Mouse (Mus musculus) liver, embryonic 12.5 days (tissue): ENCODE data around the gene Pank4. TPM values are rescaled to one million over a fixed set of nuclear protein-coding genes. Genes with fewer than 3 reads are reported as not detected.

Source experiments
- ATAC-seq: fragments of 200-750 bp; cut with Nextera tagmentation; 2 replicates; pipeline ENCODE4 v1.8.0; 2017; ENCODE audit warnings: moderate number of reproducible peaks, mild to moderate bottlenecking, moderate library complexity
- H3K27ac ChIP-seq: fragments of 300-500 bp; sonication (generic); 2 replicates; pipeline ENCODE4 v1.5.1; 2016; ENCODE audit warnings: mild to moderate bottlenecking
- H3K27me3 ChIP-seq: fragments of 300-500 bp; sonication (generic); replicated peaks from 2 replicates; pipeline ENCODE4 v1.6.1; 2016; ENCODE audit warnings: mild to moderate bottlenecking, moderate library complexity
- H3K36me3 ChIP-seq: fragments of 300-500 bp; sonication (generic); 2 replicates; pipeline ENCODE4 v1.6.1; 2016; ENCODE audit warnings: mild to moderate bottlenecking, moderate library complexity
- H3K4me1 ChIP-seq: fragments of 300-500 bp; sonication (generic); 2 replicates; pipeline ENCODE4 v1.6.1; 2016
- H3K4me2 ChIP-seq: fragments of 300-500 bp; sonication (generic); 2 replicates; pipeline ENCODE4 v1.6.1; 2016; ENCODE audit warnings: mild to moderate bottlenecking, moderate library complexity
- H3K4me3 ChIP-seq: fragments of 300-500 bp; sonication (generic); 2 replicates; pipeline ENCODE4 v1.5.1; 2016; ENCODE audit warnings: mild to moderate bottlenecking, moderate library complexity
- H3K9ac ChIP-seq: fragments of 300-500 bp; sonication (generic); 2 replicates; pipeline ENCODE4 v1.6.1; 2016; ENCODE audit warnings: mild to moderate bottlenecking, moderate library complexity
- H3K9me3 ChIP-seq: fragments of 300-500 bp; sonication (generic); replicated peaks from 2 replicates; pipeline ENCODE4 v1.6.1; 2016; ENCODE audit warnings: mild to moderate bottlenecking, moderate library complexity
- WGBS: fragments of 180-500 bp; shearing (Covaris S2); methylation state at CpG from one replicate; pipeline ENCODE4 v1.1.7; 2016; ENCODE audit not compliant: insufficient replicate concordance; 5-methylcytosine and 5-hydroxymethylcytosine counted together
- polyA plus RNA-seq: library from polyadenylated mRNA; unstranded; fragments of >200 nt; fragmentation: Nextera tagmentation; extraction: Ambion mirVana; gene quantifications from 2 replicates; pipeline ENCODE4 v1.2.1, GENCODE M21; 2016

Pank4 gene
- polyA plus RNA-seq, 1 experiment from 2014 or later, result 34.0 TPM

DNA sequence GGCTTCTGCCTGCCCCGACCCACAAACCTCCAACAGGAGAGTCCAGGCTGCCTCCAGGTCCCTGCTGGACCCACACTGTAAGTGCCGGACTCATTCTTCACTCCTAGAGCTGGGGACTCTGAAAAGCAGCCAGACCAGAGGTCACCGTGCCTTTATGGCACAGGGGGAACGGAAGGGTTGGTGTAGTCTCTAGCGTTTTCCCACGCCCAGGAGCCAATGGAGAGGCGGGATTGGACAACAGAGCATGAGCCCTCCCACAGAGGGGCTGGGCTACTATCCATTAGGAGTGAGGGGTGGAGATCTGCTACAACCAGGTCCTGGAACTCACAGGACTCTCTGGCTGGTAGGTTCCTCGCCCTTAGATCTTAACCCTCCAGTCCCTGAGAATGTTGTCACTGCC lies 17.6 kb upstream of the Pank4 start:
- Histone ChIP-seq H3K4me3 (peak overlapping the region; percentile 10; the same call in 1 of the 2 replicates), H3K27me3 (peaks cover 72% of the 10 kb centered on the region), H3K4me1 (peaks cover 15% of the 10 kb centered on the region), H3K27ac (peak overlapping the region; percentile 27; the same call in 1 of the 2 replicates), H3K9me3 (no peaks in the 10 kb centered on the region), H3K4me2 (peak overlapping the region; percentile 42), H3K36me3 (no peaks in the 10 kb centered on the region), H3K9ac (0 out of 2 replicates have a peak overlapping the region, but pooled peaks have one; percentile 20)
- 6% methylated on average over 8 of the region's 8 CpGs for WGBS
- peak; percentile 64 for ATAC-seq

DNA sequence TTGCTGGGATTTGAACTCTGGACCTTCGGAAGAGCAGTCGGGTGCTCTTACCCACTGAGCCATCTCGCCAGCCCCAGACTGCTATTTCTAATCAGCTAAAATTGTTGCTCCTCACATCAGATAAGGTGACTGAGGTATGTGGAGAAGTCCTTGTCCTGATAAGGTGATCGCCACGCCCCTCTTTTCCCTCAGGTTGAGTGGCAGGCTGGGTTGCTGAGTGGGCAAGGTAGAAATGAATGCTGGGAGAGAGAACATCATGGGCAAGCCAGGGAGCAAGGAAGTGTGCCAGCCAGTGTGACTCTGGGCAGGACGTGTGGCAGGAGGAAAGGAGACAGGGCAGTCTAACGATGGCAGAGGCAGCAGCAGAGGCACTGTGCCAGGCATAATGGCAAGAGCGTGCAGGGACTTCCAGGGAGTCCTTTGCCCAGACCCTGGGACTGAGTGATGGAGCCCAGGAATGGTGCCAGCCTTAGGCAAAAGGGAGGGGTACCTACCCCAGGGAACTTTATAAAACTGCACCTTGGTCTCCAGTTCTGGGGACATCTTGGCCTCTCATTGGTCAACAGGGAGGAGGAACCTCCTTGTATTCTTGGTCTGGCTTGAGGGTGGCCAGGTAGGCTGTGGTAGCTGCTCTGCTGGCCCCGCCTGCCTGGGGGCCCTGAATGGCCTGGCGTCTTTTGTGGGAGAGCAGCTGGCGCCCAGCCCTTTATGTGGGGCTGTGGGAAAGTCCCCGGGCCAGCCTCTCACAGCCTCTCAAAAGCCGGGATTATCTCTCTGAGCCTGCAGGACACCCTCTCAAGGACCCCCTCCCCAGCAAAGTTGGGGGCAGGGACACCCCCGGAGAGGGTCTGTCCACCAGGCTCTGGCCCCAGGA lies 15.6 kb upstream of the Pank4 start:
- Histone ChIP-seq H3K27ac (no peak overlapping the region), H3K9me3 (no peaks in the 10 kb centered on the region), H3K9ac (no peak overlapping the region), H3K4me1 (peaks cover 14% of the 10 kb centered on the region), H3K4me3 (no peak overlapping the region), H3K36me3 (no peaks in the 10 kb centered on the region), H3K27me3 (peaks cover 81% of the 10 kb centered on the region), H3K4me2 (no peak overlapping the region)
- 43% methylated on average over 14 of the region's 14 CpGs for WGBS
- ATAC-seq, result no peak

DNA sequence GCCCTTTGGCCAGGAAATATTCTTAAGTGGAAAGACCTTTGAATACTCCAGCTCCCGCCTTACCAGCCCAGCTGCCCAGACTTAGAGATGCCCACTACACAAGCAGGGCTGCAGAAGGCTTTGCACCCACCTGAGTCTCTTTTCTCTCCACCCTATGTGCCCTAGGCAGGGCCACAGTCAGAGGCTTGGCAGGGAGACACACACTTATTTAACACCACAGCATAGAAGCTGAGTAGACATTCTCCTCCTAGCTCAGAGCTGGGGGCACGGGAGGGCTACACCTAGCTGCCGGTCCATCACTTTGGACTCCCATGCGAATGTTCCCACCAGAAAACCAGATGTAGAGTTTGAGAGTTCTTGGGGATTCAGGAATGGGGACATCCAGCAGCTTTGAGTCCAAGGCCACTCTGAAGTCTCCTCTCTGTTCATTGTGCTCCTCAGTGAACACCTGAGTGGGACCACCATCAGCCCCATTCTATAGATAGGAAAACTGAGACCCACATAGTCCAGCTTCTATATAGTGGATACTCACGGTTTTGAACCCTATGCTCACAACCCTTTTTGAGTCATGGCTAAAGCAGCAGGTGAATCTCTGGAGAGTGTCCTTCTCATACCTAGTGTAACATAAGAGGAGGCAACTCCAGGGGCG lies 14.9 kb upstream of the Pank4 start:
- Histone ChIP-seq H3K9me3 (no peaks in the 10 kb centered on the region), H3K27me3 (peaks cover 87% of the 10 kb centered on the region), H3K9ac (no peak overlapping the region), H3K27ac (no peak overlapping the region), H3K4me1 (peaks cover 7% of the 10 kb centered on the region), H3K36me3 (no peaks in the 10 kb centered on the region), H3K4me2 (no peak overlapping the region), H3K4me3 (no peak overlapping the region)
- ATAC-seq, result no peak
- WGBS, result 58% methylated on average over 6 of the region's 6 CpGs

DNA sequence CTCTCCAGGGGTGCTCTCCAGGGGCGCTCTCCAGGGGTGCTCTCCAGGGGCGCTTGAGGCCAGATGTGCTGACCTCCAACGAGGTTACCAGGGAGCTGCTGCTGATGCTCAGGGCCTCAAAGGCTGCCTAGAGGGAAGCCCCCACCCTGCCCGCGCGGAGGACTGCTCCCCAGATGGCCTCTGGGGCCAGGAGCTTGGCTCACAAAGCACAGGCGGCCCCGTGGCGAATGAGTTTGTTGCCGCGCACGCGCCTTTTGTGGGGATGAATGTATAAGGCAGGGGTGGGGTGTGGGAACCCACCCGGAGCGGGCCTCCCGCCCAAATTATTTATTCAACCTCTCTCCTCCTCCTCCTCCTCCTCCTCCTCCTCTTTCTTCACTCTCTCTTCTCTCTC lies 14.3 kb upstream of the Pank4 start:
- Histone ChIP-seq H3K4me2 (no peak overlapping the region), H3K9me3 (no peaks in the 10 kb centered on the region), H3K27ac (no peak overlapping the region), H3K36me3 (no peaks in the 10 kb centered on the region), H3K4me3 (no peak overlapping the region), H3K4me1 (peaks cover 5% of the 10 kb centered on the region; the same call in 1 of the 2 replicates), H3K27me3 (peaks cover 92% of the 10 kb centered on the region), H3K9ac (no peak overlapping the region)
- ATAC-seq, result no peak
- WGBS, result 10% methylated on average over 16 of the region's 16 CpGs

DNA sequence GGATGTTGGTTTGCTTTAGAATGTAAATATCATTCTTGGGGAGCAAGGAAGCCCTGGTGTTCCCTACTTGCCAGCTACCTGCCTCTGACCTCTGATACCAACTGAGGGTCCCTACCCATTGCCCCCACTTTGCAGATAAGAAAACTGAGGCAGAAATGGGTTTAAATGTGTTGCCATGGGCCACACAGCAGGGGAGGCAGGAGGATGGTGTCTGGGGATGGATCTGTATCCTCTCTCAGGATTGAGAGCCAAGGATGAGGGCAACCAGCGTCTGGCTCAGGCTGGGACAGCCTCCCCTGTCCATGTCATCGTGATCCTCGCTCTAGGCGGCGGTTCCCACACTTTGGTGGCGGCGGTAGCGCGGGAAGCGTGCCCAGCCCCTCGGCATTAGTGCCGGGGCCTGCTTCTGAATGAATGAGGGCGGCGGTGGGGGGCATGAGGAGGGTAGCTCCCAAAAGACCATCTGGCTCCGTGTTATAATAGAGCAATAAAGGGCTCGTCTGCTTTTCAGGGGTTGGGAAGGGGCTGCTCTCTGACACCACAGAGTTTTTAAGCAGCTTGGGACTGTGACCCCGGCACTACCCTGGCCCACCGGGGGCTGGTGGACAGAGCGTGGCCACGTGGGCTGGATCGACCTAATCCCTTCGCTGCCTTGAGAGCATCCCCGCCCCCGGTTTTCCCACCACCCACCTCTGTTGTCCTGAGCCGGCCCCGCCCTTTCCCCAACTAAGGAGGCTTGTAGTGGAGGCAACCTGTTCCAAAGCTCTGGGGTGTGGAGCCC lies 11.3 kb upstream of the Pank4 start:
- WGBS, result 4% methylated on average over 26 of the region's 26 CpGs
- Histone ChIP-seq H3K9ac (no peak overlapping the region), H3K27me3 (peaks cover 98% of the 10 kb centered on the region), H3K4me1 (no peaks in the 10 kb centered on the region), H3K36me3 (no peaks in the 10 kb centered on the region), H3K4me3 (no peak overlapping the region), H3K27ac (no peak overlapping the region), H3K4me2 (no peak overlapping the region), H3K9me3 (no peaks in the 10 kb centered on the region)
- no peak for ATAC-seq

DNA sequence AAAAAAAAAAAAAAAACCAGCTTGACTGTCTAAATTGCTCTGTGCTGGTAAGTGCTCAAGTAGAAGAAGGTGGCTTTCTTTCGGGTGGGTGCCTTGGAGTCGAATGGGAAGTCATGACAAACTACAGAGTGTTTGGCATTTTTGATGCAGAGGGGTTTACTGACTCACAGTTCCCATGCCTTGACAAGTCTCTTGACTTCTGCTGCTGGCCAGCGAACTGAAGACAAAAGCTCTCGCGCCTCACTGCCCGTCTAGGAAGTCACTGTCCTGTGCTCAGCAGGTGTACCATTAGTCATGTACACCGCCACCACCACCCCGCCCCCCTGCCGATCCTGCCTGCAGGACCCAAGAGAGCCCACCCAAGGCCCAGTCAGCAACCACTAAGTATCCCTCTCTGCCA lies 7.3 kb upstream of the Pank4 start:
- H3K9me3 ChIP-seq, result no peaks in the 10 kb centered on the region
- no peaks in the 10 kb centered on the region for H3K36me3 ChIP-seq
- peaks cover 100% of the 10 kb centered on the region for H3K27me3 ChIP-seq
- H3K9ac ChIP-seq, result 0 out of 2 replicates have a peak overlapping the region, but pooled peaks have one; percentile 24
- 36% methylated on average over 9 of the region's 9 CpGs for WGBS
- no peak overlapping the region for H3K27ac ChIP-seq
- no peak for ATAC-seq
- peaks cover 22% of the 10 kb centered on the region for H3K4me1 ChIP-seq
- no peak overlapping the region for H3K4me2 ChIP-seq
- H3K4me3 ChIP-seq, result no peak overlapping the region

DNA sequence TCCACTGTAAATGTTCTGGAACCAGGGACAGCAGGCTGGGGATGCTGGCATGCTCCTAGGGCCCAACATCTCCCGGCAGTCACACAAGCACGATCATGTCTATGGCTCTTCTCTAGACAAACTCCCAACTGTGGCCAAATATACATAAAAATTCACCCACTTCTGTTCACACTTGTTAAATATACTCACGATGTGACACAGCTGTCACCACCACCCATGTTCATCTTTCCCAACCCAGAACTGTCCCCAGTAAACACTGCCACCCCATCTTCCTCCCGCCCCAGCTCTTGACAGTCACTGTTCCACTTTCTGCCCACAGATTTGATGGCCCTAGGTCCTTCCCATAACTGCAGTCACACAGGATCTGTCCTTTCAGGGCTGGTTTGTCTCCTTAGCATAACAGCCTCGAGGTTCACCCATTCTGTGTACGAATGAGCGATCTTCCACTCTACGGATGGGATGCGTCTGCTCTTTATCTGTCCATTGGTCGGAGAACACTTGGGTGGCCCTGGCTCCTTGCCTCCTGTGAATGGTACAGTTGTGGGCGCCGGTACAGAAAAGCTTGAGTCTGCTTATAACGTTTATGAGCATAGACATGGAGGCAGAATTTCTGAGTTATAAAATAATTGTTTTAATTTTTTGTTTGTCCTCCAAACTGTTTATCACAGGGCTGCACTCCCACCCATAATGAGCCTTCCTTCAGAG lies 6.5 kb upstream of the Pank4 start:
- Histone ChIP-seq H3K4me1 (peaks cover 27% of the 10 kb centered on the region), H3K9me3 (no peaks in the 10 kb centered on the region), H3K4me2 (no peak overlapping the region), H3K36me3 (no peaks in the 10 kb centered on the region), H3K4me3 (no peak overlapping the region), H3K27ac (no peak overlapping the region), H3K27me3 (peaks cover 100% of the 10 kb centered on the region), H3K9ac (no peak overlapping the region)
- 41% methylated on average over 13 of the region's 13 CpGs for WGBS
- ATAC-seq, result no peak

DNA sequence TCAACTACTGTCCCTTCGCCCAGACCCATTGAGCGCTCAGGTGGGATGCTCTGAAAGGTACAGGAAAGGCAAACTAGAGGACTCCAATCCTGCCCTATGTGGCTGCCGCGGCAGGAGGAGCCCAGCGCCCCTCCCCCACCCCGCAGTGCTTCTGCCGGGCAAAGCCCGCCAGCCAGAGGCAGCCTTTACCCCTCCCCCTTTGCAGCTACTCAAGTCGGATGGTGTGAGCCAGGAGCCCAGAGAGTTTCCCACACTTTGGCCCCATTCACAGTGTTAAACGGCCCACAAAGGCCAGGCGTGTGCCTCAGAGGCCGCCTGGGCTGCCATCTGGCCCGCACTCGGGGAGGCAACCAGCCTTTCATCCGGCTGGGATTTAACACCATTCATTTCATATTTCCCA lies 5.8 kb upstream of the Pank4 start:
- no peak for ATAC-seq
- WGBS, result 3% methylated on average over 15 of the region's 15 CpGs
- Histone ChIP-seq H3K27me3 (peaks cover 100% of the 10 kb centered on the region), H3K9me3 (no peaks in the 10 kb centered on the region), H3K27ac (no peak overlapping the region), H3K4me2 (peak overlapping the region; percentile 39), H3K9ac (no peak overlapping the region), H3K4me3 (peak overlapping the region; percentile 9; the same call in 1 of the 2 replicates), H3K36me3 (no peaks in the 10 kb centered on the region), H3K4me1 (peaks cover 32% of the 10 kb centered on the region)

DNA sequence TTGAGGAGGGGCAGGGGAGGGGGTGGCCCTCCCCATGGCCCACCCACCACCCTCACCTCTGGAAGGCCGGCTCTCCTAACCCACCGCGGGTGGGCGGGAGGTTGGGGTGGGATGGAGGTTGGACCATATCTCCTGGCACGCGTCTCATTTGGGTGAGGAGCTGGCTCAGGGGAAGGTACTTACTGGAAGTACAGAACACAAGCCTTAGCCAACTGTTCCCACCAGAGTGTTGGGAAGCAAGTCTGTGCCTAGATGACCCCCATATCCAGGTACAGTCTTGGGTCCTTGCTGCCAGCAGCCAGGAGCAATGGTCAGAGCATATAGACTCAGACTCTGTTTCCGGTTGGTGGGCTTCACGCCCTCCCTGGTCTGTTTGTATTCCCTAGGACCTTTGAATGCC lies 5.3 kb upstream of the Pank4 start:
- no peak for ATAC-seq
- Histone ChIP-seq H3K36me3 (no peaks in the 10 kb centered on the region), H3K4me3 (peak overlapping the region; percentile 9; the same call in 1 of the 2 replicates), H3K27me3 (peaks cover 100% of the 10 kb centered on the region), H3K9ac (no peak overlapping the region), H3K4me2 (peak overlapping the region; percentile 39; the same call in 1 of the 2 replicates), H3K4me1 (peaks cover 36% of the 10 kb centered on the region), H3K27ac (no peak overlapping the region), H3K9me3 (no peaks in the 10 kb centered on the region)
- 10% methylated on average over 8 of the region's 8 CpGs for WGBS

DNA sequence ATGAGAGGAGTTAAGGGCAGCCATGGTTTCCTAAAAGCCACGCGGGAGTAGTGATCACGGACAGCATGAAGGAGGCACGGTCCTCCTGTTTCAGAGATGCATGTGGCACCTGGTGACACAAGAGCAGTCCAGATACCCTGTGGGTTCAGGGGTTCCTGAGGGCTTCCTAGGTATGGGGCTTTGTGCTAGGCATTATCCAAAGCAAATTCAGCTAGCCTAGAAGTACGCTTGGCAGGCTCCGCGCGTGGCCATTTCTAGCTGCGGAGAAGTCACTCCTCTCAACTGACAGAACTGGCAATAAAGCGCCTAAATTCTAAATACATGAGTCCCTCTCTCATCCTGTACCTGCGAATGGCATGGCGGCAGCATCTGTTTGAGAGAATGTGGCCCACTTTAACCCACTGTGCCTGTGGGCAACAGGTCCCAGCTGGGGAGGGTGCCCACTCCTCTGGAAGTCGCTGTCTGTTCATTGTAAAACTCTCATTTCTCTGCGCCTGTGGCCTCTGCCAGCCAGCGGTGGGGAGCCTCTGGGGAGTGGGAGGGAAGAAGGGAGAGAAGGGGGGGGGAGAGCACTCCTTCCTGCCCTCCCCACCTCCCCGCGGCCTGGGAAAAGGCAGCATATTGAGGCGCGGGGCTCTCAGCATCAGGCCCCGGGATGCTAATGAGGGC lies 3.8 kb upstream of the Pank4 start:
- H3K9ac ChIP-seq, result no peak overlapping the region
- peaks cover 86% of the 10 kb centered on the region for H3K27me3 ChIP-seq
- peak overlapping the region; percentile 45 for H3K4me3 ChIP-seq
- H3K27ac ChIP-seq, result no peak overlapping the region
- 0 out of 2 replicates have a peak, but pooled peaks cover under 1% of the 10 kb centered on the region for H3K36me3 ChIP-seq
- 17% methylated on average over 20 of the region's 20 CpGs for WGBS
- H3K4me2 ChIP-seq, result peak overlapping the region; percentile 63
- ATAC-seq, result no peak
- H3K9me3 ChIP-seq, result no peaks in the 10 kb centered on the region
- peaks cover 43% of the 10 kb centered on the region for H3K4me1 ChIP-seq

DNA sequence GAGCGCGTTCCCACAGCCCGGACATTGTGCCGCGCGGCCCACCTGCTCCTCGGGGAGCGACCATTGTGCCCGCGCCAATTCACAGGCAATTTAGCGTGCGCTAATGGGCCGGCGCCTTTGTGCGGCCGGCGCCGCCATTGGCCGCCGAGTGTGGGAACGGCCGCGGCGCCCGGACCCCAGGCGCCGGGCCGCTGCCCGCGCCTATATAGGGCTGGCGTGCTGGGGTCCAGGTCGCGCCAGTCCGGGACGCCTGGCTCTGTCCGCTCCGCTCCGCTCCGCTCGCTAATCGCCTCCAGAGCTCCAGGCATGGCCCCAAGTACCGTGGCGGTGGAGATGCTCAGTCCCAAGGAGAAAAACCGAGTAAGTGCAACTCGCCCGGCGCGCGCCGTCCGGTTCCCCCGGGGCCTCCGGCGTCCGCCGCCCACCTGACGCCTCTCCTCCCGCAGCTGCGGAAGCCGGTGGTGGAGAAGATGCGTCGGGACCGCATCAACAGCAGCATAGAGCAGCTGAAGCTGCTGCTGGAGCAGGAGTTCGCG lies 3.2 kb upstream of the Pank4 start, which contains the start of gene Hes5:
Gene Hes5, plus strand, starts transcription at position 234 of the 536 bp plus-strand sequence.
- peaks cover 49% of the 10 kb centered on the region for H3K4me1 ChIP-seq
- H3K9me3 ChIP-seq, result no peaks in the 10 kb centered on the region
- peak within 1 kb of the TSS; percentile 24; the same call in 1 of the 2 replicates for H3K9ac ChIP-seq
- H3K27me3 ChIP-seq, result peaks cover 80% of the 10 kb centered on the region
- peak within 1 kb of the TSS; percentile 45 for H3K4me3 ChIP-seq
- H3K36me3 ChIP-seq, result peaks cover 5% of the 10 kb centered on the region
- H3K27ac ChIP-seq, result no peak within 1 kb of the TSS
- 2% methylated on average over 65 of the region's 65 CpGs for WGBS
- no peak for ATAC-seq
- peak within 1 kb of the TSS; percentile 63 for H3K4me2 ChIP-seq
